Mouse (Mus musculus): ENCODE measurements around the gene Snrnp35.
A peak's percentile ranks its signal among the peaks of the same experiment; 100 is the strongest.

The Snrnp35 gene

GRCm38 (mm10) chr5:124501541-124501940 is 18.6 kb downstream of the Snrnp35 start:
- DNase-seq (ENCODE audit: low spot score) = no peak

DNA sequence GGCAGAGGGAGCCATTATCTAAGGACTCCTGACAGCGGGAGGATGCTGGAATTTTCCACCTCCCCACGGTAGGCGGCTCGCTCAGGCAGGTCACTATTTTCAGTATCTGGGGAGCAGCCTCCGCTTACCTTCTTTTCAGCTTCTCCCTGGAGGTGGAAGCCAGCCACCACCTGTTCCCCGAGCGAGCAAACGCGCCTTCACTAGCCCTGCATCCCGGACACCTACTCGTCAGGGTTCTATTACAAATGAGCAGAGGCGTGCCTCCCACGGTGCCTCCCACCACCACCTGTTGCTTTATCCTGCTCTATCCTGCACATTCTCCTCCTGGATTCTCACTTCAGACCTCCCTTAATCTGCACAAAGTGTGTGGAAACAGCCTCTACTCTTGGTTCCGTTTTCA is 20.8 kb downstream of the Snrnp35 start:
- no peak for DNase-seq (ENCODE audit: low spot score)

DNA sequence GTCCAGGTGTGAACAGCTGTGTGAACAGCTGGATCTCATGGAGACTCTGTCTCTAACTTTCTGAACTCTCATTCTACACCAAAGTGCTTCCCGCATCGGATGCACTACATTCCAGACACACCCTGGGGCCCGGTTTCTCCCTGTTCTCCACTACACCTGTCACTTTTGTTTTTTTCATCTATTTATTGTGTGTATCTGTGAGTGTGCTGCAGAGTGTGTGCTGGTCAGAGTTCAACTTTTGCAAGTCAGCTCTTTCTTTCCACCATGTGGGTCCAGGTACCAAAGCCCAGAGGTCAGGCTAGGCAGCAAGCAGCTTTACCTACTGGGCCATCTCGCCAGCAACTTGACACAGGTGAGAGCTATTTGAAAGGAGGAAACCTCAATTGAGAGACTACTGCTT is 22.3 kb downstream of the Snrnp35 start:
- DNase-seq (ENCODE audit: low spot score) = no peak

DNA sequence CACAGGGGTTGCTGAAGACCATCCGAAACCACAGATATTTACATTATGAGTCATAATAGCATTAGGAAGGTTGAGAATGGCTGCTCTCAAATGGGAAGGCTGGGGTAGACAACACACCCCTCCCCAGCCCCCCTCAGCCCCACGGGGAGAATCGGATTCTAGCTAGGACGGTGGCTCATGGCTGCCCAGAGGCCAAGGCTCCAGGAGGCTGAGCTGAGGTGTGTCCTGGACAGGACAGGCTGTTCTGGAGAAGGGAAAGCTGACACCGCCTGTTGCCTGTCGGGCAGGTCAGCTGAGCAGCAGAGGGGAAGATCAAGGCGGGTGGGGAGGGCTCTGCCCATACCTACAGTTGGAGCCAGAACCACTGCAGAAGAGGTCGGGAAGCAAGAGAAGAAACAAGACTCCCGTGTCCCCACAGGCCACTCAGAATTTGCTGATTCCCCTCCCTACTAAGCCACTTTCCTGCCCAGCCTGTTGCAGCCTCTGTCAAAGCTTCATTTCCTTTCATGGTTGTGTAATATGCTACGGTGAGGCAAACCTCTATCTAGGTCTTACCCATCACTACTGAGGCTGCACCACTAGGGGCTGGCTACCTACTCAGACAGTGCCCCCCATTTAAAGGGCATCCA is 23.9 kb downstream of the Snrnp35 start:
- DNase-seq (ENCODE audit: low spot score) = no peak

DNA sequence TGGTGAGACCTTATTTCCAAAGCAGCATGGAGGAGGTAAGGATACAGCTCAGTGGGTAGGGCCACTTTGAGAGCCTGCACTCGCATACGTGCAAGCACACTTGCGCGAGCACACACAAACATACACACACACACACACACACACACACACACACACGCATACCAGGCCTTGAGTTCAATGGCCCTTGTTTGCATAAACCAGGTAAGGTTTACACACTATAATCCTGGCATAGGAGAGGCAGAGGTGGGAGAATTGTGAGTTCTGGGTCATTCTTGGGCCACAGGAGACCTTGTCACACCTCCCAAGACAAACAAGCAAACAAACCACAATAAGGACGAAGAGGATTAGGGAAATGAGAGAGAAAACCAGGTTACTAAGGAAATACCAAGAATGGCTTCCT is 26.3 kb downstream of the Snrnp35 start:
- DNase-seq (ENCODE audit: low spot score) = no peak

DNA sequence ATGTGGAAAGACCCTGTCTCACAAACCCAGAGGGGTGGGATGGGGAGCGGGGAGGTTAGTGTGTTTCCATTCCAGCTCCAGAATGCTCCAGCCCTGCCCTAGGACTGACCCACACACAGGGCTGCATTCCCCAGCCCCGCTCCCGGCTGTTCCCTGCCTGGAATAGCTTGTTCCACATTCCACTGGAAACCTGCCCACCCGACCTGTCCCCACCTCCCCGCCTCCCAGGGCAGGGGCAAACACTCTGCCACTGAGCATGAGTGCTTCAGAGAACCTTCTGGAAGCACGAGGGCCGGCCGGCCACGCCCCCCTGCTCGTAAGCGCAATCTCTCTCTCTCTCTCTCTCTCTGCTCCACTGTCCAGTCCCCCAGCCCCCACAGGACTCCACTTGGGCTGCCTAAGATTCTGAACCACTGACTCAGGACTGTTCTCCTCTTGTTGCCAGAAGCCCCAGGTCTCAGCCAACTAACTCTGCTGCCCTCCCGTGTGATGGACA is 26.9 kb downstream of the Snrnp35 start:
- no peak for DNase-seq (ENCODE audit: low spot score)

- no peak for DNase-seq (ENCODE audit: low spot score)
These were observed 27.7 kb downstream of the Snrnp35 start for GRCm38 (mm10) chr5:124510536-124511050.

DNA sequence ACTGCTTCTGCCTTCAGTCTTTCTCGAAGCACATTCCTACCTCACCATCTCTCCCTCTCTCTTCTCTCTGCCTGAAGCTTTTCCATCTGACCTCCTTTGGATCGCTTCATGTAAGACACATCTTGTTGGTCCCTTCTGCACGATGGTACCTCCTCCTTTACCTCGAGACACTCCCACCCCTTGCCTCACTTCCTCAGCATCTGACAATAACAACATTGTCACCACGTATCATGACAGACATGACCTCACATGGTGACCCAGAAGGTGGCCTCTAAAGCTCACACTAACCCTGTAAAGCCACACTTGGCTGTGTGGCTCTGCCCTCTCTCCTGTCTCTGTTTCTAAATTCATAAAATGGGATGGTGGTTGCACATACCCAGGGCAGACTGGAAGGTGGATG is 32.9 kb downstream of the Snrnp35 start:
- no peak for DNase-seq (ENCODE audit: low spot score)

DNA sequence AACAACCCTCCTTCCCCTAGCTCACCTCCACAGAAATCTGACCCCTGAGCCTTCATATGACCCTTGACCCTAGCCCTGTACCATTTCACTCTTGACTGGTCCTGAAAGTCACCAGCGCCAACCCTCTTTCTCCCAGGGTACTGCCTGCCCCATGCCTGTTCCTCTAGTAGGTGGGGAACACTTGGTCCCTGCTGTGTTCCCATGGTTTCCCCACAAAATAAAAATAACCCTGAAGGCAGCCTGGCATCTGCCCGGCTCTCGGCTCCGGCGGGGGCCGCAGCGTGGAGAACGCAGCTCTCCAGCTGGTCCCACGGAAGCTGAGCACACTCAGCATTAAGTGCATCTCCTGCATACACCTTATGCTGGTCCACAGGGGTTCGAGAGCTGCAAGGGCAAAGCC is 35.7 kb downstream of the Snrnp35 start:
- DNase-seq (ENCODE audit: low spot score) = no peak

GRCm38 (mm10) chr5:124521588-124521987 is 38.7 kb downstream of the Snrnp35 start:
- no peak for DNase-seq (ENCODE audit: low spot score)

- no peak for DNase-seq (ENCODE audit: low spot score)
These were observed 40.1 kb downstream of the Snrnp35 start for GRCm38 (mm10) chr5:124523032-124523431.

- no peak for DNase-seq (ENCODE audit: low spot score)
These were observed 42.0 kb downstream of the Snrnp35 start for GRCm38 (mm10) chr5:124524943-124525342.

- DNase-seq (ENCODE audit: low spot score) = no peak
These were observed 45.4 kb downstream of the Snrnp35 start for GRCm38 (mm10) chr5:124528351-124528750.

GRCm38 (mm10) chr5:124528791-124529190 is 45.9 kb downstream of the Snrnp35 start:
- peak; percentile 25 for DNase-seq (ENCODE audit: low spot score)

DNA sequence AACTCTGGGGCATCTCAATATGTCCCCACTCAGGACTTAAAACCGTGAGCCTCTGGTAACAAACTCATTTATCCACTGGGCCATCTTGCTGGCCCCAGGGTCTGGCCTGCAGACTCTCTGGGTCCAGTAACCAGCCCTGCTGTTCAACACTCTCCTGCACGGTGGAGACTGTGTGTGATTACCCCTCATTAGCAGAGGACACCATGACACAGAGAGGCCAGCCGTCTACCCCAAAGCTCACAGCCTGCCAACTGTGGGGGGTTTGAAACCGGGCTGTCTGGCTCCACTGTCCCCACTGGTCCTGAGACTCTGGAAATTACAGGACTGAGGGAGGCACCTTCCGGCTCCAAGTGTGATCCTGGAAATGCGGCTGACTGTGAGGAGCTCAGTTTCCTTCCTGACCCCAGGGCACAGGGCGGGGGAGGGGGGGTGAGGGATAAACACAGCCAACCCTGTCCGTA is 46.3 kb downstream of the Snrnp35 start:
- no peak for DNase-seq (ENCODE audit: low spot score)

- no peak for DNase-seq (ENCODE audit: low spot score)
These were observed 46.8 kb downstream of the Snrnp35 start for GRCm38 (mm10) chr5:124529697-124530096.

DNA sequence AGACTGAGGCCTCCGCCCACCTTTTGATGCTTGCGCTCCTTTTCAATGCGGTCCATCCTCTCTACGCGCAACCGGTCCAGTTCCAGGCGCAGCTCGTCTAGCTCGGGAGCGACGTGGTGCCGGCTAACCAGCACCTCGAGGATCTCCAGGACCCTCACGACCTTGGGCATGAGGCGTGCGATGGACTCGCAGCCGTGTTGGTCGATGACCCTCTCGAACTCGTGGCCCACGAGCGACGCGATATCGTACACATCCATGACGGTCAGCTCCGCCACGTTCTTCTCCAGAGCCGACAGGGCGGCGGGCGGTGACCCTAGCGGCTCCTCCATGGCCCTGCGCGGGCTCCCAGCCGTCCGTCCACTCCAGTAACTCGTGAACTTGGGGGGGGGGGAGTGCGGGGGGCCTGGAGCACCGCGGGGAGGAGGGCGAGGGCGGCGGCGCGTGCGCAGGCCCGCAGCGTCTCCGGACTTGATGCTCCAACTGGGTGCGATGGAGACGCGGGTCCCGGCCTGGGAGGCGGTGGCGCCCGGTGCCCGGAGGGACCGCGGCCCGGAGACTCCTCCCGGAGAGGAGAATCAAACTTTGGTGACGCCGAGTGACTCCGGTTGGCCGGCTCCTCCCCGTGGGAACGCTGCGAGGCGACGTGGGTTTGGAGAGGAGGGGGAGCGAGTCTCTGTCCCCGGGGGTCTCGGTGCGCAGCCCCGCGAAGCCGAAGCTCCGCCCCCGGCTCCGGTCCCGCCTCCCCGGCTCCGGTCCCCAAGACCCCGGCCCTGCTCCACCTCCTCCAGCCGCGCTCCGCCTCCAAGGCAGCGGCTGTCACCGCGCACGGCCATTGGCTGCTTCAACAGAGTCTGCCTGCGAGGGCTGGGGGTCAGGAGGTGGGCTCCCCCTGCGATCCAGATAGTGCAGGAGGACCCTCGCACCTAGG is 48.0 kb downstream of the Snrnp35 start, which contains the start of gene Rilpl1:
TSS of gene Rilpl1 (minus strand) at position 737 of the 928 bp plus-strand sequence.
- peak; percentile 95 for DNase-seq (ENCODE audit: low spot score)

DNA sequence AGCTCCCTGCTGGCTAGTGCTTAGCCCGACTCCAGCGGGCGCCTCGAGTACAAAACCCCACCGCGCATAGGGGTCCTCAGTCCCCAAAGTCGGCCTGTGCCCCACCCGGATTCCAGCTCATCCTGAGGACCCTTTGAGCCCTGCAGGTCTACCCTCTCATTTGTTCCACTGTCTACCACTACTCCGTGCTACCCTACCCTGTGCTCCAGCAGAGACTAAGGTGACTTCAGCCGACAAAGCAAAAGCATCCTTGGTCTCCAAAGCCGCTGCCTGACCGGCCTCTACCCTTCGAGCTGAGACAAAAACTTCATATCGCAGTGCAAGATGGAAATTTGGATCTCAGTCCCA is 48.6 kb downstream of the Snrnp35 start:
- DNase-seq (ENCODE audit: low spot score) = no peak

DNA sequence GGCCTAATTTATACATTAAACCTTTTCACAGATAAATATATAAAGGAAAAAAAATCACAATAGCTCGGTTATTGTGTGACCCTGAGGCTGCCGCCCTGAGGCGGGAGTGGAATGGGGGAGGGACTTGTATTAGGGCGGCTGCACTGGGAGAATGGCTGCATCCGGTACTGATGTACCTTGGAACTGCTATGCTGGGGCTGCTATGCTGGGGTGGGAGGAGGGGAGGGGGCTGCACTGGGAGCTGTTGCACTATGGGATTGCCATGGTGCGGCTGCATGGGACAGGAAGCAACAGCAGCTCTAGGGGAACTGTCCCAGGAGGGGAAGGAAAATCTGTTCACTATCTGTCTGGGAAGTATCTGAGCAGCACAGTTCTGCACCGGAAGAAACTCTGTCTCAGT is 49.5 kb downstream of the Snrnp35 start:
- DNase-seq (ENCODE audit: low spot score) = peak; percentile 21

GRCm38 (mm10) chr5:124535016-124535415 is 52.1 kb downstream of the Snrnp35 start:
- no peak for DNase-seq (ENCODE audit: low spot score)

- DNase-seq (ENCODE audit: low spot score) = peak; percentile 60
These were observed 53.8 kb downstream of the Snrnp35 start for GRCm38 (mm10) chr5:124536776-124537175.

DNA sequence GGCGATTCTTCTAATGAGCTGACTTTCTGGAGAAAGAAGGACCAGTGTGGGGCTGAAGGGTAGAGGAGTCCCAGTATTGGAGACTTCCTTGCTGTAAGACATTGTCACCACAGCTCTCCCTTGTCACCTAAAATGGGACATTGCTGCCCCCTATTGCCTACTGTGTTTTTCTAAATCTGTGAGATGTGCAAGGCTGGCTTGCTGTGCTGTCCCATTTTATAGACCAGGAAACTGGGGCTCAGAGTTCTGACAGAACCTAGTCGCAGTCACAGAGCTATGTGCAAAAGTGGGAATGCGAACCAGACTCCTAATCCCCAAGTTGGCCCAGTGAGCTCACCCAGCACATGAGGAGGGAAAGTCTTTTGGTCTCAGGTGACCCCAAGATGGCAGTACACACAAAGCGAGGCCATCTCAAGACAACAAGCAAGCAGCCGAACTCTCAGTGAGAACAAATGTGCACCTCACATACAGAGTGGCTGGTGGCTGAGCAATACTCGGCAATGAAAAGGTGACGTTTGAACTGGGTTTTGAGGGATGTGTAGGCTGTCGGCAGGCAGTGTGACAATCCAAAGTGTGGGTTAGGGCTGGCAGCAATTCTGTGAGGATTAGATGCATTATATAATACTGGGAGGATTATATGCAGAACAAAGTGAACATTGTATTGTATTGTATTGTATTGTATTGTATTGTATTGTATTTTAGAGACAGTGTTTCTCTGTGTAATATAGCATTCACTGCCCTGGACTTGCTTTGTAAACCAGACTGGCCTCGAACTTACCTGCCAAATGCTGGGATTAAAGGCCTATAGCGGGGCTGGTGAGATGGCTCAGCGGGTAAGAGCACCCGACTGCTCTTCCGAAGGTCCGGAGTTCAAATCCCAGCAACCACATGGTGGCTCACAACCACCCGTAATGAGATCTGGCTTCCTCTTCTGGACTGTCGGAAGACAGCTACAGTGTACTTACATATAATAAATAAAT is 56.2 kb downstream of the Snrnp35 start:
- DNase-seq (ENCODE audit: low spot score) = peak; percentile 77

All from embryo, embryonic 10 days (tissue).